Mouse (Mus musculus) stomach, postnatal 0 days (tissue): ENCODE measurements at regions not wholly inside any gene's neighbourhood (a gene's known extent, or its start where the extent isn't known, plus 50 kb on each side); places are given as distances from the start of the nearest gene placed in this dataset.

ENCODE experiments used
- CTCF ChIP-seq: IDR thresholded peaks from 2 replicates; pipeline ENCODE4 v1.5.1; 2016; ENCODE audit warnings: antibody characterized with exemption, low read depth, mild to moderate bottlenecking, moderate library complexity
- EP300 ChIP-seq: optimal IDR thresholded peaks from 2 replicates; pipeline ENCODE3; 2016; ENCODE audit warnings: antibody characterized with exemption

- TF ChIP-seq CTCF: no peak
- TF ChIP-seq EP300: no peak
Observed at GRCm38 (mm10) chr8:12050841-12051240, 210.6 kb downstream of the Tex29 start.
